Mouse (Mus musculus) macrophage (primary cell): Measurements from ENCODE around the gene Glb1l. TPM values are rescaled to one million over a fixed set of nuclear protein-coding genes. Genes with fewer than 3 reads are reported as not detected.
"Not testable (repeated sequence)": the region's sequence is repeated elsewhere in the genome, so short reads cannot be mapped to it uniquely, and the experiment has no call there.

Source experiments
- H3K27ac ChIP-seq: fragments of 350-480 bp; formaldehyde crosslinking; 2 replicates; pipeline ENCODE4 v1.9.0; 2021
- H3K36me3 ChIP-seq: fragments of 350-480 bp; formaldehyde crosslinking; 2 replicates; pipeline ENCODE4 v1.9.0; 2021; ENCODE audit errors: inconsistent target
- H3K4me3 ChIP-seq: fragments of 350-480 bp; formaldehyde crosslinking; 2 replicates; pipeline ENCODE4 v1.9.0; 2021; ENCODE audit errors: inconsistent target
- H3K79me2 ChIP-seq: fragments of 350-480 bp; formaldehyde crosslinking; 2 replicates; pipeline ENCODE4 v1.9.0; 2021; ENCODE audit errors: inconsistent target
- WGBS: methylation state at CpG from one replicate; pipeline ENCODE4 v1.1.7; 2026; ENCODE audit warnings: inconsistent platforms; ENCODE audit not compliant: missing documents; 5-methylcytosine and 5-hydroxymethylcytosine counted together
- polyA plus RNA-seq: library from polyadenylated mRNA; stranded (reverse); fragments of 250-400 nt; gene quantifications from 3 replicates; pipeline ENCODE4 v1.2.4, GENCODE M21; 2018; ENCODE audit warnings: inconsistent platforms

Gene Glb1l
- polyA plus RNA-seq, 1 experiment from 2014 or later: 13.2 TPM

DNA sequence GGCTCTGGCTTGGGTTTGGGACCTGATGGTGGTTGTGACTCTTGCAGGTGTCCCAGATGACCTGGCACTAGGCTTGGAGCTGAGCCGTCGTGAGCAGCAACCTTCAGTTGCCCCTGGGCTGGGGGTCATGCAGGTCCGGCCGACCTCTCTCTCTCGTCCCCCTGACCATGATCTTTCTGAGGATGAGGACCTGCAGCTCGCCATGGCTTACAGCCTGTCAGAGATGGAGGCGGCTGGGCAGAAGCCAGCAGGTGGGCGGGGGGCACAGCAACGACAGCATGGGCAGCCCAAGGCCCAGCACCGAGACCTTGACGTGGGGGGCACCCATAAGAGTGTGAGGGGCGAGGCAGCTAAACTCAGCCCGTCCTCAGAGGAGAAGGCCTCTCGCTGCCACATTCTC lies 32.8 kb upstream of the Glb1l start:
- Histone ChIP-seq H3K79me2 (no peaks in the 10 kb centered on the region), H3K27ac (no peak overlapping the region), H3K4me3 (no peak overlapping the region), H3K36me3 (no peaks in the 10 kb centered on the region)
- 98% methylated on average over 14 of the region's 14 CpGs for WGBS

DNA sequence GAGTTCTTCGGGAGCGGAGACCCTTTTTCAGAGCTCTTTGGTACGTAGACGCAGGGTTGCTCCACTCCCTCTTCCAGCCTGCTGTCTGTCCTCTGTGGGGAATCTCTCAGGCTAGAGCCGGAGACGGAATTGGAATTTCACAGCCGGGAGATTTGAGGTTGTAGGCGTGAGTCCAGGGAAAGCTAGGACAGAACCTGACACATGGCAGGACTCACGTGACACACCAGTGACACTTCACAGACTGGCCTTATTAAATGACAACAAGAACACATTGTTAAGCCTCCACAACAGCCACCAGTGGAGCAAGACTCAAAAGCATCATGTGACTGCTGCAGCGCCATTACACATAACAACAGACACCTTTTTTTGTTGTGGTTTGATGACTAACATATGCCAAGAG lies 29.0 kb upstream of the Glb1l start:
- WGBS: 92% methylated on average over 10 of the region's 10 CpGs
- no peaks in the 10 kb centered on the region for H3K79me2 ChIP-seq
- H3K4me3 ChIP-seq: no peak overlapping the region
- H3K27ac ChIP-seq: no peak overlapping the region
- no peaks in the 10 kb centered on the region for H3K36me3 ChIP-seq

DNA sequence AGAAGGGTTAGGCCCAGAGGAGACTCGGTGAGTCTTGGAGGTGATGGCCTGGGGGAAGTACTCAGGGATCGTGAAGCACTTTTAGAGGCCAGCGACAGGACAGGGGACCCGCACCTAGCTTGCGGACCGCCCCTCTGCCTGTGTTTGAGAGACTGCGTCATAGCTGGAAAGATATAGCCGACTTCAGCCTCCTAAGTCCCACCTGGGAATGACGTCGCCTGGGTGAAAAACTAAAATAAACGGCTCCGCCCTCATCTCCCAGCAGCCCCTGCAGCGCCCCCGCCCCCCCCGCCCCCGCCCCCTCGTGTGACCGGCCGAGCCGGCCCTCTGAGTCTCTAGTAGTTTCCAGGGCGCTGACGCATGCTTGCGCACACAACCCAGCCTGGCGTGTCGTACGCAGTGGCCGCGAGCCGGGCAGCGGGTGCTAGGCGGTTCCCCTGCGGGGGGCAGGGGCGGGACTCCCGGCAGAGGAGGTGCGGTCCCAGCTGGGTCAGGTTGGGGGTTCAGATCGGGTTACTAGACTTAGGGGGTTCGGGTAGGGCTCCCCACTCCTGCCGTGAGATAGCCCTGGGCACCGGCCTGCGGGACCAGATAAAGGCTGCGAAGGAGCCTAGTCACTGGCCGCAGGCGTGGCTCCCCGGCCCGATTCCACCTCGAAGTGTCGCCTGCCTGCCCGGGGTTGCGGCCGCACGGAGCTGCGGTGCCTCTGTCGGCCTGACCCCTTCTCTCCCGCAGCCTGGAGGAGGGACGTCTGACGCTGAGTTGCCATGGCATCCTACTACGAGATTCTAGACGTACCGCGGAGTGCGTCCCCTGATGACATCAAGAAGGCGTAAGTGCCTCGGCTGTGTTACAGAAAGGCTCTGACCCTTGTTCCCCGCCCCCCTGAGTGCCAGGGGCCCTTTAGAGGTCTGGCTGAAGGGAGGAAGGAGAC lies 25.8 kb upstream of the Glb1l start, which contains the start of gene Dnajb2:
Gene Dnajb2 (plus strand): TSS at position 290 of the 934 bp plus-strand sequence.
- H3K36me3 ChIP-seq: no peaks in the 10 kb centered on the region
- H3K4me3 ChIP-seq: peak within 1 kb of the TSS; percentile 41
- H3K27ac ChIP-seq: no peak within 1 kb of the TSS
- H3K79me2 ChIP-seq: no peaks in the 10 kb centered on the region
- 1% methylated on average over 61 of the region's 64 CpGs for WGBS

- Histone ChIP-seq H3K4me3 (no peak overlapping the region), H3K27ac (no peak overlapping the region), H3K79me2 (no peaks in the 10 kb centered on the region), H3K36me3 (no peaks in the 10 kb centered on the region)
- WGBS: under 1% methylated on average over 8 of the region's 8 CpGs
Measured at GRCm38 (mm10) chr1:75234606-75235005, 24.0 kb upstream of the Glb1l start.

GRCm38 (mm10) chr1:75232489-75232888 lies 21.9 kb upstream of the Glb1l start:
- H3K36me3 ChIP-seq, H3K79me2 ChIP-seq, H3K4me3 ChIP-seq, H3K27ac ChIP-seq: not testable (repeated sequence)
- WGBS: 85% methylated on average over 4 of the region's 4 CpGs

DNA sequence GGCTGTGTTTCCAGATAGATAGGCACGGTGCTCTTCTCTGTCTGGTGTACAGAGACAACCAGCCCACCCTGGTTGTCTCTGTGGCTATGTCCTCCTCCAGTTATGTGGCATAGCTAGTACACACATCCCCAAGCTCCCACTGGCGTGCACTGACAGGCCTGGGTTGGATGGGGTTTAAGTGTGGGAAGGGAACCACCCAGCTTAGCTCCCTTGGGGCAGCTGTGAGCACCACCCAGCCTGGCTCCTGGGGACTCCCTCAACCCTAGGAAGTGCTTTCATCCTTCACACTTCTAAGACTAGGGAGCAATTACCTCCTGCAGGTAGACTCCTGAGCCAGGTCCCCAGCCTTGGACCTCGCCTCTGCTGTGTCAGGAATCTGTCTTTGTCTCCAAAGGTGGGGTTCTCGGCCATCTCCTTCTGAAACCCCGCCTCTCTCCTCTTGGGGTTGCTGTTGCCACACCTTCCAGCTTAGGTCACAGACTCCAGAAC lies 21.1 kb upstream of the Glb1l start, which contains the start of gene A630095N17Rik:
Gene A630095N17Rik (minus strand): TSS at position 439 of the 489 bp plus-strand sequence.
- WGBS: 94% methylated on average over 5 of the region's 5 CpGs
- Histone ChIP-seq H3K27ac (no peak within 1 kb of the TSS), H3K79me2 (no peaks in the 10 kb centered on the region), H3K36me3 (no peaks in the 10 kb centered on the region), H3K4me3 (no peak within 1 kb of the TSS)

DNA sequence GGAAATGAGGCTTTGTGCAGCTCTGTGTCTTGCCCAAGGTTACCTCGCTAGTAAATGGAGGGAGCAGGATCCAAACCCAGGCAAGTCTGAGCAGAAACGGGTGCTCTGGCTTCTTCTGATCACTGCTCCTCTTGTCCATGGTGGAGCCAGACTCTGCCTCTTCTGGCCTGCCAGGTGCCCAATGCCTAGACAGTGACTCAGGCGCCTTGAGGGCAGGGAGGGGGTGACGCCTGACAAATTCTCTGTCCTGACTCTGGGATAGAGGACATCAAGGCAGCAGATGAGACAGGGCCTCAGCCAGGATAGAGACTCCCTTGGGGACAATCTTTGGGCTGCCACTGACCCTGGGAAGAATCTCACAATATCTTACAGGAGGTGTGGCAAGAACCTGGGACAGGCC lies 20.6 kb upstream of the Glb1l start:
- 85% methylated on average over 4 of the region's 4 CpGs for WGBS
- H3K4me3 ChIP-seq: no peak overlapping the region
- H3K36me3 ChIP-seq: no peaks in the 10 kb centered on the region
- H3K27ac ChIP-seq: no peak overlapping the region
- H3K79me2 ChIP-seq: no peaks in the 10 kb centered on the region

DNA sequence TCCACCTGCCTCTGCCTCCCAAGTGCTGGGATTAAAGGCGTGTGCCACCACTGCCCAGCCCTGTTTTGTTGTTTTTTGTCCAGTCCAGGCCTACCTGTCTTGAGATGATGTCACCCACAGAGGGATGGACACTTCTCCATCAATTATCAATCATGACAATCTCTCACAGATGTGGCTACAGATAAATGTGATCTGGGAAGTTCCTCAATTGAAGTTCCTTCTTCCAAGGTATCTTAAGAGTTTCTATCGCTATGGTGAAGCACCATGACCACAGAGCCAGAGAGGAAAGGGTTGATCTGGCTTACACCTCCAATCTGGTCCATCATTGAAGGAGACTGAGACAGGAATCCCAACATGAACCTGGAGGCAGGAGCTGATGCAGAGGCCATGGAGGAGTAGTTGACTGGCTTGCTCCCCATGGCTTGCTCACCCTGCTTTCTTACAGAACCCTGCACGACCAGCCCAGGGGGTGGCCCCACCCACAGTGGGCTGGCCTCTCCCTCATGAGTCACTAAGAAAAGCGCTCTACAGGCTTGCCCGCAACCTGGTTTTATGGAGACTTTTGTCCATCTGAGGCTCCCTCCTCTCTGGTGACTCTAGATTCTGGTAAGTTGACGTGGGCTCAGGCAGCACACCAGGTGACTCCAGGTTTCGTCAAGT lies 19.9 kb upstream of the Glb1l start:
- Histone ChIP-seq H3K79me2 (no peaks in the 10 kb centered on the region), H3K4me3 (no peak overlapping the region), H3K27ac (no peak overlapping the region), H3K36me3 (no peaks in the 10 kb centered on the region)
- whole genome bisulfite sequencing: 46% methylated on average over 7 of the region's 7 CpGs

- WGBS: 34% methylated on average over 4 of the region's 4 CpGs
- Histone ChIP-seq H3K79me2 (no peaks in the 10 kb centered on the region), H3K4me3 (no peak overlapping the region), H3K36me3 (no peaks in the 10 kb centered on the region), H3K27ac (no peak overlapping the region)
Measured at GRCm38 (mm10) chr1:75229158-75229557, 18.5 kb upstream of the Glb1l start.

DNA sequence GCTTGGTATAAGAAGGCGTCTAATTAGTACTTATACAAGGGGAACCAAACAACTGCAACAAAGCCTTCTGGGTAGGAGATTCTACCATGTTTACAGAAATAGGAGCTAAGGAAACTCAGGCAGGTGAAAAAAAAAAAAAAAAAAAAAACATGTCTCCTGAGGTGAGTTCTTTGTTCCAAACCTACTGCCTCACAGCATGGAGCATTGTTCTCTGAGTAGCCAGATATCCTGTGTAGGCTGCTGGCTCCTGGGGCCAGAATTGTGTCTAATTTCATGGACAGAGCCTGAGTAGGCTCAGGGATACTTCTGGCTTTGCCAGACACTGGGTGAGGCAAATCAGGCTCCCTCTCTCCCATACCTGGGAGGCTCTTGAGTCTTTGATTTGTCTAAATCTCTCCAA lies 17.0 kb upstream of the Glb1l start:
- Histone ChIP-seq H3K4me3 (no peak overlapping the region), H3K79me2 (no peaks in the 10 kb centered on the region), H3K27ac (no peak overlapping the region), H3K36me3 (no peaks in the 10 kb centered on the region)
- 100% methylated on average over 1 of the region's 1 CpGs for WGBS

- H3K4me3 ChIP-seq: no peak overlapping the region
- H3K36me3 ChIP-seq: no peaks in the 10 kb centered on the region
- WGBS: no CpG with 5 or more reads among the region's 2 CpGs
- no peaks in the 10 kb centered on the region for H3K79me2 ChIP-seq
- H3K27ac ChIP-seq: no peak overlapping the region
Measured at GRCm38 (mm10) chr1:75226138-75226537, 15.5 kb upstream of the Glb1l start.

GRCm38 (mm10) chr1:75225473-75225872 lies 14.9 kb upstream of the Glb1l start:
- no peak overlapping the region for H3K4me3 ChIP-seq
- H3K36me3 ChIP-seq: no peaks in the 10 kb centered on the region
- no peak overlapping the region for H3K27ac ChIP-seq
- no peaks in the 10 kb centered on the region for H3K79me2 ChIP-seq
- 40% methylated on average over 3 of the region's 3 CpGs for WGBS

GRCm38 (mm10) chr1:75223532-75223931 lies 12.9 kb upstream of the Glb1l start:
- no peaks in the 10 kb centered on the region for H3K36me3 ChIP-seq
- H3K27ac ChIP-seq: no peak overlapping the region
- H3K4me3 ChIP-seq: no peak overlapping the region
- WGBS: 9% methylated on average over 6 of the region's 6 CpGs
- peaks cover 5% of the 10 kb centered on the region; the same call in 1 of the 2 replicates for H3K79me2 ChIP-seq

DNA sequence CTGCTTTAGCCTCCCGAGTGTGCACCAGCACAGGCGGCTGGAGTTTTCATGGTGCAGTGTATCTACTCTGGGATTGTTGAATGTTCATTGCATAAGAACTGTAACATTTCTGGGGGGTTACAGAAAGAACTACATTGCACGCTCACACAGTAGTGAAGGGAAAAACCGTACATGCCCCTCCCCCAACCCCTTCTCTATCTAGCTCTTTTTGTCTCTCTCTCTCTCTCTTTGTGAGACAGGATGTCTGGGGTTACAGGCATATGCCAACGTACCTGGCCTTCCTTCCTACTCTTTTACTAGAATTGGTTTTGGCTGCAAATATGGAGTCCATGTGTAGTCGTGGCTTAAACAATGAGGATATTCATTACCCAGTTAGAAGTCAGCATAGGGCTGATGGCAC lies 12.3 kb upstream of the Glb1l start:
- Histone ChIP-seq H3K79me2 (peaks cover 11% of the 10 kb centered on the region; the same call in 1 of the 2 replicates), H3K4me3 (no peak overlapping the region), H3K27ac (no peak overlapping the region), H3K36me3 (no peaks in the 10 kb centered on the region)
- 44% methylated on average over 6 of the region's 6 CpGs for WGBS

GRCm38 (mm10) chr1:75221538-75221937 lies 10.9 kb upstream of the Glb1l start:
- WGBS: 87% methylated on average over 3 of the region's 3 CpGs
- no peaks in the 10 kb centered on the region for H3K36me3 ChIP-seq
- H3K79me2 ChIP-seq: peaks cover 20% of the 10 kb centered on the region; the same call in 1 of the 2 replicates
- H3K4me3 ChIP-seq: no peak overlapping the region
- no peak overlapping the region for H3K27ac ChIP-seq
